Mouse (Mus musculus) MEL (cell line): Measurements from ENCODE around the gene Usp50.

Experiments
- CHD1 ChIP-seq: IDR thresholded peaks from 2 replicates; pipeline ENCODE4 v1.6.1; 2012; ENCODE audit warnings: low read depth, mild to moderate bottlenecking, inconsistent platforms, low read length, improper control_type of control experiment
- CHD2 ChIP-seq: IDR thresholded peaks from 2 replicates; pipeline ENCODE4 v1.6.1; 2011; ENCODE audit warnings: low read length, improper control_type of control experiment

DNA sequence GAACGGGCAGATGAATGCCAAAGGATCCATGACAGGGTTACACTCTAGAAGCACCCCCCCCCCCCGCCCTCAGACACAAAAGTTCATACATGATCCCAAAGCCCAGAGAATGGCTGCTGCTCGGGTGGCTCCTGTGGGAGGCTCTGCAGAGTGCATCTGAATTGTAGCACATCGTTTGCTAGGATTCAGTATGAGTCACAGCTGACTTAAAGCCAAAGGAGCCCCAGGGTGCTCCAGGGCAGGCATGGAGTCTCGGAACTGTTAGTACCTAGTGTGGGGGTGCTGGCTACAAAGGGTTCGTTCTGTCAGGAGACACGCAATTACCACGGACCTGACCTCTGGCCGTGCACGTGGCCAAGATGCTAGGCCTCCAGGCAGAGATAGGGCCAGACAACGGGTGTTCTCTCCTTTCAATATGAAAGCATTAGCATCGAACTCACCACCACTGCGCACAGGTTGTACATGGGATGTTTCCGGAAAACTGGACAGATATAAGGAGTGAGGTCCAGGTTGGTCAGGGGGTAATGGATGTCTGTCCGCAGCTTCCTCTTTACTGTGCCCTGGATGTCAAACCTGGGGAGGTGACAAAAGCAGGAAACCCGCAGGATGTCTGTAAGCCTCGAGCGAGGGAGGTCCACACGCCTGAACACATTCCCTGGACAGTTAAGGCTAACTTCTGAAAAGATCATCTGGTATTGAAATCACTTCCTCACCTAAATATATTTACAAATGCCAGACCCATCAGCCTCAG lies 13.7 kb downstream of the Usp50 start:
- TF ChIP-seq CHD1 (no peak), CHD2 (no peak)
